Mouse (Mus musculus) adrenal gland, adult 18-20 months (tissue): ENCODE measurements around the gene Atp2a3. TPM values are rescaled to one million over a fixed set of nuclear protein-coding genes. Genes with fewer than 3 reads are reported as not detected.

ENCODE experiments used
- DNase-seq, 2 experiments: peaks; one replicate each; pipeline ENCODE4 v3.0.0; 2021 to 2022; ENCODE audit warnings: low spot score in 2 of 2
- microRNA-seq, 2 experiments: library from miRNA; unstranded; fragments of <30 nt; microRNA quantifications; one replicate each; pipeline ENCODE4 v1.2.0; 2021; ENCODE audit warnings: borderline number of aligned reads in 2 of 2
- total RNA-seq, 2 experiments: library from RNA; stranded (reverse); gene quantifications; 1 replicate in 1 of 2; 2 replicates in 1 of 2; pipeline ENCODE4 v1.2.3; 2021

Gene Atp2a3
- total RNA-seq, 2 experiments from 2014 or later, result 8.6 to 10.2 TPM

- peak; percentile 69 to 76 for DNase-seq
Observed at GRCm38 (mm10) chr11:73030821-73031498, 70.0 kb downstream of the Atp2a3 start.

- DNase-seq, result no peak
Observed at GRCm38 (mm10) chr11:73031536-73031935, 70.6 kb downstream of the Atp2a3 start.

- no peak for DNase-seq
Observed at GRCm38 (mm10) chr11:73036077-73036476, 75.1 kb downstream of the Atp2a3 start.

- no peak for DNase-seq
Observed at GRCm38 (mm10) chr11:73036889-73037288, 75.9 kb downstream of the Atp2a3 start.

GRCm38 (mm10) chr11:73037691-73038090 is 76.7 kb downstream of the Atp2a3 start:
- no peak for DNase-seq

GRCm38 (mm10) chr11:73039102-73039799 is 78.3 kb downstream of the Atp2a3 start:
- DNase-seq, result peak; percentile 48 to 53

Small RNA genes lying within 50 kb of the gene (microRNA-seq; reads per million reads assigned to microRNA genes)
- 0 reads per million in 2 experiments for gene Gm44467

Other genes with a start within 250 kb of the Atp2a3 start
- gene Cyb5d2, start 165.0 kb upstream of the Atp2a3 start, total RNA-seq, result 10 to 100 TPM; 21.1 to 25.7 TPM
- gene Zzef1, start 164.9 kb upstream of the Atp2a3 start, total RNA-seq, result 10 to 100 TPM; 30.7 to 36.1 TPM
- under 1 TPM; 0.56 to 0.83 TPM for gene P2rx1, start 37.9 kb downstream of the Atp2a3 start, total RNA-seq
- gene Camkk1, start 57.8 kb downstream of the Atp2a3 start, total RNA-seq, result 1 to 10 TPM; 2.5 to 4.5 TPM
- 10 to 100 TPM in 1 of 2 experiments, 1 to 10 TPM in 1; 9.2 to 10.5 TPM for gene Ncbp3, start 86.6 kb downstream of the Atp2a3 start, total RNA-seq
- 1 to 10 TPM in 1 of 2 experiments, under 1 TPM in 1; 0.33 to 1.1 TPM for gene Itgae, start 129.4 kb downstream of the Atp2a3 start, total RNA-seq
- gene Haspin, start 177.1 kb downstream of the Atp2a3 start, total RNA-seq, result under 1 TPM; 0.13 to 0.46 TPM
- gene P2rx5, start 199.3 kb downstream of the Atp2a3 start, total RNA-seq, result 10 to 100 TPM in 1 of 2 experiments, 1 to 10 TPM in 1; 4.6 to 19.3 TPM
- gene Emc6, start 215.9 kb downstream of the Atp2a3 start, total RNA-seq, result 10 to 100 TPM; 77.7 to 94.3 TPM
- gene Tax1bp3, start 215.9 kb downstream of the Atp2a3 start, total RNA-seq, result 10 to 100 TPM; 70.0 to 91.8 TPM
- gene Ctns, start 237.9 kb downstream of the Atp2a3 start, total RNA-seq, result 10 to 100 TPM; 16.5 to 18.8 TPM
- gene Shpk, start 238.3 kb downstream of the Atp2a3 start, total RNA-seq, result 10 to 100 TPM in 1 of 2 experiments, 1 to 10 TPM in 1; 7.1 to 11.7 TPM